Mouse (Mus musculus) neural tube, embryonic 12.5 days (tissue): ENCODE results near the gene Bcl11a. TPM values are rescaled to one million over a fixed set of nuclear protein-coding genes. Genes with fewer than 3 reads are reported as not detected.

Experiments
- ATAC-seq: fragments of 200-750 bp; cut with Nextera tagmentation; 2 replicates; pipeline ENCODE4 v1.8.0; 2017; ENCODE audit warnings: low read depth, mild to moderate bottlenecking, moderate TSS enrichment, moderate library complexity; ENCODE audit not compliant: low FRiP score
- H3K27ac ChIP-seq: fragments of 300-500 bp; sonication (generic); 2 replicates; pipeline ENCODE4 v1.5.1; 2016
- H3K27me3 ChIP-seq: fragments of 300-500 bp; sonication (generic); replicated peaks from 2 replicates; pipeline ENCODE4 v1.6.1; 2016; ENCODE audit warnings: mild to moderate bottlenecking
- H3K36me3 ChIP-seq: fragments of 300-500 bp; sonication (generic); 2 replicates; pipeline ENCODE4 v1.6.1; 2016; ENCODE audit warnings: mild to moderate bottlenecking
- H3K4me1 ChIP-seq: fragments of 300-500 bp; sonication (generic); 2 replicates; pipeline ENCODE4 v1.6.1; 2016
- H3K4me2 ChIP-seq: fragments of 300-500 bp; sonication (generic); replicated peaks from 2 replicates; pipeline ENCODE4 v1.6.1; 2016; ENCODE audit warnings: mild to moderate bottlenecking
- H3K4me3 ChIP-seq: fragments of 300-500 bp; sonication (generic); 2 replicates; pipeline ENCODE4 v1.5.1; 2016
- H3K9ac ChIP-seq: fragments of 300-500 bp; sonication (generic); 2 replicates; pipeline ENCODE4 v1.6.1; 2016; ENCODE audit warnings: mild to moderate bottlenecking
- H3K9me3 ChIP-seq: fragments of 300-500 bp; sonication (generic); 2 replicates; pipeline ENCODE4 v1.6.1; 2016; ENCODE audit warnings: mild to moderate bottlenecking
- WGBS: fragments of 180-500 bp; shearing (Covaris S2); methylation state at CpG from one replicate; pipeline ENCODE4 v1.1.7; 2016; 5-methylcytosine and 5-hydroxymethylcytosine counted together
- polyA plus RNA-seq: library from polyadenylated mRNA; unstranded; fragments of >200 nt; fragmentation: Nextera tagmentation; extraction: Ambion mirVana; gene quantifications from 2 replicates; pipeline ENCODE4 v1.2.1, GENCODE M21; 2016

Bcl11a gene
- polyA plus RNA-seq, 1 experiment from 2014 or later = 96.6 TPM

DNA sequence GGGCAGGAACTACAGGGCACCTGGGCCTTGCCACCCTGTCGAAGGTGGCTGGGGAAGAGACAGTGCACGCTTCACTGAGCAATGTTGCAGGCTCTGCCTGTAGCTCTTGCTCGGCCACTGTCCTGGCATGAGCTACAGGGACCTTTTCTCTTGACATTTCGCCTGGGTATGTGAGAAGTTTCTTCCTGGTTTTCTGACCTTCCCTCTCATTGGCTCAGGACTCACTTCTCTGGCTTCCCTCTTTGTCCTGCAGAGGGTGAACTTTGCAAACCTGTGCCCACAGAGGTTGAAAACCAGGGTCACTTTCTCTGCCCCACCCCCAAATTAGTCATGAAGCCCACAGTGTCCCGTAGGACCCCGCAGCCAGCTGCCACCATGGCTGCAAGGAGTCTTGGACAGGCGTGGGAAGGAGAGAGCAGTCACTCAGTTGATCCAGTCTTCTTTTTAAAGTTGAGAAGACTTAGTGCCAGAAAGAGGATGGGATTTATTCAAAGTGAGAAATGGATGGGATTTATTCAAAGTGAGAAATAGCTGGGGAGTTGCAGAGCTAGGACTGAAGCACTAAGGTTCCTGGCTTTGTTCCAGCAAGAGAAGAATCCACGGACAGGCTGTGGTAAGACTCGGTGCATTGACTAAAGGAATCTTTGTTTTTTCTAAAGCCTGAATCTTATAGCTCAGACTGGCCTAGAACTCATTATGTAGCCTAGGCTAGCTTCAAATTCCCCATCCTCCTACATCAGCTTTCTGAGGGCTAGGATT lies 71.8 kb downstream of the Bcl11a start:
- H3K4me1 ChIP-seq = peaks cover 46% of the 10 kb centered on the region
- H3K4me2 ChIP-seq = no peak overlapping the region
- 72% methylated on average over 9 of the region's 9 CpGs for WGBS
- H3K27me3 ChIP-seq = no peaks in the 10 kb centered on the region
- no peak for ATAC-seq
- H3K9ac ChIP-seq = no peak overlapping the region
- no peaks in the 10 kb centered on the region for H3K9me3 ChIP-seq
- peaks cover 12% of the 10 kb centered on the region; the same call in 1 of the 2 replicates for H3K36me3 ChIP-seq
- H3K4me3 ChIP-seq = no peak overlapping the region
- no peak overlapping the region for H3K27ac ChIP-seq

DNA sequence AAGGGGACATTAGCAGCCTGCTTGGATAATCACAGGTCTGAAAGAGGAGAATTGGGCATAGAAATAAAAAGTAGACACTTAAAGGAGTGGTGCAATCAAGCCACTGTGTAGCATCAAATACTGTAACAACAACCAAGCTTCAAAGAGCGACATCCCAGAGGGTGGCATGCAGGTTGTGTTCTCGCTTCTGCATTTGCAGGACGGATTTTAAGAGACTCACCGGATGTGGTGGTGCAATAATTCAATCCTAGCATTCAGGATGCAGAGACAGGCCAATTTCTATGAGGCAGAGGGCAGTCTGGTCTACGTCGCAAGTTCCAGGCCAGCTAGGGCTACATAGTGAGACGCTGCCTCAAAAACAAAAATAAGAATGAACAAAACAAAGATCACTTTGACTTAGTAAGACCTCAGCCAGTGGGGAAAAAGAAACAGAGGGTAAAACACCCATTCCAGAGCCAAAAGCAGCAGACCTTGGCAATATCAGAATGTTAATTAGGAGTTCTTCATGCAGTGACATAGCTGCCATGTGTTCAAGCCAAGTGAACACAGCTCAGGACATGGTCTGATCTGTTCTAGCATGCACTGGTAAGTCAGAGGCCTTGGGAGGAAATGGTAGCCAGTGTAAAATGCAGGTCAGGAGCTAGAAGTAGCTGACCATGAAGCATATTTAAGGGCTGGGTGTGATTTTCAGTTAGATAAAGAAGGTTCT lies 74.4 kb downstream of the Bcl11a start:
- no peak overlapping the region for H3K4me3 ChIP-seq
- no peak overlapping the region for H3K9ac ChIP-seq
- no peak overlapping the region for H3K27ac ChIP-seq
- WGBS = 85% methylated on average over 7 of the region's 7 CpGs
- peaks cover 32% of the 10 kb centered on the region for H3K4me1 ChIP-seq
- no peak for ATAC-seq
- no peaks in the 10 kb centered on the region for H3K9me3 ChIP-seq
- H3K27me3 ChIP-seq = no peaks in the 10 kb centered on the region
- no peak overlapping the region for H3K4me2 ChIP-seq
- H3K36me3 ChIP-seq = peaks cover 12% of the 10 kb centered on the region

DNA sequence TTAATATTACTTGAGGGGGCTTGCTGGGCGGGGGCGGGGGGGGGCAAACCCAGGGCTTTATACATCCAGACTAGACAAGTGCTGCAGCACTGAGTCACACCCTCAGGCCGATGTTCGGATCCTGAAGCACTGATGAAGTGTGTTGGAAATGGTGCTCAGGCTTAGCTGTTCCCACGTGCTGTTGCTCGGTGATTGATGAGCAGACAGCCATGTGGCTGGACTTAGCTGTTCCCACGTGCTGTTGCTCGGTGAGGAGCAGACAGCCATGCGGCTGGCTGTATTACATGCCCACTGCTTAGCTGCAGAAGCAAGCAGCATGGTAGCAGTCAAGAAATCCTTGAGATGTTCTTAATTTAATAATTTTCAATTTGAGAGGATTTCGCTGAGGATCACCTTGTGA lies 75.2 kb downstream of the Bcl11a start:
- Histone ChIP-seq H3K9ac (no peak overlapping the region), H3K36me3 (peaks cover 12% of the 10 kb centered on the region), H3K27me3 (no peaks in the 10 kb centered on the region), H3K4me1 (peaks cover 34% of the 10 kb centered on the region), H3K27ac (no peak overlapping the region), H3K4me3 (no peak overlapping the region), H3K9me3 (no peaks in the 10 kb centered on the region), H3K4me2 (no peak overlapping the region)
- WGBS = 37% methylated on average over 10 of the region's 10 CpGs
- ATAC-seq = peak; percentile 83

DNA sequence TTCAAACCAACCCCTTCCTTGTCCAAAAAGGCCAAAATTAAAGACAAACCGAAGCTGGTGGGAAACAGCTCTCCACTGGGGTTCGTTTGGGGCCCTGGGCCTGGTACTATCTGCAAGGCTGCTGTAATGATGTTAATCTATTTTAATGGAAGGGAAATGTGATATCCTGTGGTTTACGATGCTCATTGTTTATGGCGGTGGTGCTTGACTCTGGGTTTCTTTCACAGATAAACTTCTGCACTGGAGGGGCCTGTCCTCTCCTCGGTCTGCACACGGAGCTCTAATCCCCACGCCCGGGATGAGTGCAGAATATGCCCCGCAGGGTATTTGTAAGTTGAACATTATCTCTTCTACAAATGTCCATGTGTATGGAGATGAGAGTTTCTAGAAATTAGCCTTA lies 80.2 kb downstream of the Bcl11a start:
- H3K4me2 ChIP-seq = no peak overlapping the region
- no peak overlapping the region for H3K9ac ChIP-seq
- 50% methylated on average over 9 of the region's 9 CpGs for WGBS
- H3K4me3 ChIP-seq = no peak overlapping the region
- no peaks in the 10 kb centered on the region for H3K9me3 ChIP-seq
- H3K27ac ChIP-seq = no peak overlapping the region
- ATAC-seq = no peak
- no peaks in the 10 kb centered on the region for H3K27me3 ChIP-seq
- H3K36me3 ChIP-seq = peaks cover 12% of the 10 kb centered on the region
- peaks cover 39% of the 10 kb centered on the region for H3K4me1 ChIP-seq

DNA sequence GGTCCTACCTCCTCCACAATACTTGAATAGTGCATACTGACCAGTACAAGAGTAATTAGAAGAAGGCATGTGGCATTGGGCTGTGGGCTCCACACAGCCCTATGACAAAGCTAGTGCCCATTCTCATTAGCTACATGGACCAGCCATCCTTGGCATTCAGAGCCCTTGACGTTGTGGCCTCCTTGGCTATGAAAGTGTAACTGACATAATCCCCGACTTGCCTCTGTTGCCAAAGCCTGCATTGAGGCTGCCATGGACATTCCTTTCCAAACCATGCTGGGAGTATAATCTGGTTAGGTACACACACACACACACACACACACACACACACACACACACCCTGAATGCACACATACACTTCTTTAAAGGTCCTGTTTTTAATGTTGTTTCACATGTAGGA lies 81.8 kb downstream of the Bcl11a start:
- Histone ChIP-seq H3K9me3 (no peaks in the 10 kb centered on the region), H3K36me3 (peaks cover 21% of the 10 kb centered on the region), H3K4me1 (peaks cover 24% of the 10 kb centered on the region), H3K27me3 (no peaks in the 10 kb centered on the region), H3K9ac (no peak overlapping the region), H3K27ac (no peak overlapping the region), H3K4me2 (no peak overlapping the region), H3K4me3 (no peak overlapping the region)
- 86% methylated on average over 2 of the region's 2 CpGs for WGBS
- ATAC-seq = no peak

DNA sequence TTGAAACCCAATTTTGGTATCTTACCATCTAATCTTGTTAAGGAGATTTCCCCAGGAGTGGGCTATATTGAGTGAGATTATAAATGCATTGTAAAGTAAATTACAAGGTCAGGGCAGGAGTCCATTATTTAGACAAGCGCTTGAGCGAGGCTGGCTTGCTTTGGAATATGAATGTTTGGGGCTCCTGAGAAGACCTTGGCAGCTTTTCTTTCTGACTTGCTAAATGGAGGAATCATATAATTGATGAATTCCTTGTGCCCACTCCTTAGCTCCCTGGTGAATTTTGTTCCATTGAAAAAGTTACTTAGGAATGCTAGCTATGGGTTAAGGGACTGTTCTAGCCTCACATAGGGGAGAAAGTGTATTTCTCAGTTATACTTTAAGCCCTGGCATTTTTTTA lies 83.6 kb downstream of the Bcl11a start:
- H3K27me3 ChIP-seq = no peaks in the 10 kb centered on the region
- 73% methylated on average over 2 of the region's 2 CpGs for WGBS
- ATAC-seq = no peak
- no peak overlapping the region for H3K4me3 ChIP-seq
- H3K4me1 ChIP-seq = peaks cover 24% of the 10 kb centered on the region
- H3K27ac ChIP-seq = no peak overlapping the region
- no peak overlapping the region for H3K4me2 ChIP-seq
- H3K9ac ChIP-seq = no peak overlapping the region
- H3K9me3 ChIP-seq = no peaks in the 10 kb centered on the region
- peaks cover 25% of the 10 kb centered on the region for H3K36me3 ChIP-seq

DNA sequence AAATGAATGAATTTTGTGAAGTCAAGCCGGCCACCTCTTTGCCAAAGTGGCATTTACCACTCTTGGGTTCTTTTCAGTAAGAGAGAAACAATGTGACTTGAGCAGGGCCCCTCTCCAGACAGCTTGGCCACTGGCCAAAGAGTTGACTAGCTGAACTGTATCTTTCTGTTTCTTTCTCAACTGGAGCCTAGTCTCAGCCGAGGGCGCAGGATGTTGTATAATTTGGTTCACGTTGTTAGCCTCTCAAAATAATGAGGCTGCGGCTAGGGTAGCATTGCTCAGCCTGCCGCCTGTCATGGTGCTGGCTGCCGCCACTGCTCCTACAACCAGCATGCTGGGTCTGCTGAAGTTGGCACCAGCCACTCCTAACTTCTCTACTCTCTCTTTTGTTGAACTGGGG lies 84.2 kb downstream of the Bcl11a start:
- Histone ChIP-seq H3K9me3 (no peaks in the 10 kb centered on the region), H3K4me1 (peaks cover 24% of the 10 kb centered on the region)
- ATAC-seq = peak; percentile 64

DNA sequence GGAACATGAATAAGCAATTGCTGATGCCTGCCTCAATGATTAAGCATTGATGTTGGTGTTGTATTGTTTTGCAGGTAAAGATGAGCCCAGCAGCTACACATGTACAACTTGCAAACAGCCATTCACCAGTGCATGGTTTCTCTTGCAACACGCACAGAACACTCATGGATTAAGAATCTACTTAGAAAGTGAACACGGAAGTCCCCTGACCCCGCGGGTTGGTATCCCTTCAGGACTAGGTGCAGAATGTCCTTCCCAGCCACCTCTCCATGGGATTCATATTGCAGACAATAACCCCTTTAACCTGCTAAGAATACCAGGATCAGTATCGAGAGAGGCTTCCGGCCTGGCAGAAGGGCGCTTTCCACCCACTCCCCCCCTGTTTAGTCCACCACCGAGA lies 85.2 kb downstream of the Bcl11a start:
- Histone ChIP-seq H3K4me2 (no peak overlapping the region), H3K4me3 (no peak overlapping the region), H3K27ac (no peak overlapping the region), H3K9ac (no peak overlapping the region), H3K36me3 (peaks cover 25% of the 10 kb centered on the region), H3K4me1 (peaks cover 21% of the 10 kb centered on the region), H3K27me3 (no peaks in the 10 kb centered on the region), H3K9me3 (no peaks in the 10 kb centered on the region)
- 95% methylated on average over 8 of the region's 8 CpGs for WGBS
- no peak for ATAC-seq

More for the DNA sequence above, 84.2 kb downstream of the Bcl11a start:
- 48% methylated on average over 7 of the region's 7 CpGs for WGBS
- no peaks in the 10 kb centered on the region for H3K27me3 ChIP-seq
- no peak overlapping the region for H3K27ac ChIP-seq
- peaks cover 25% of the 10 kb centered on the region for H3K36me3 ChIP-seq
- no peak overlapping the region for H3K4me2 ChIP-seq
- H3K9ac ChIP-seq = no peak overlapping the region
- H3K4me3 ChIP-seq = no peak overlapping the region

DNA sequence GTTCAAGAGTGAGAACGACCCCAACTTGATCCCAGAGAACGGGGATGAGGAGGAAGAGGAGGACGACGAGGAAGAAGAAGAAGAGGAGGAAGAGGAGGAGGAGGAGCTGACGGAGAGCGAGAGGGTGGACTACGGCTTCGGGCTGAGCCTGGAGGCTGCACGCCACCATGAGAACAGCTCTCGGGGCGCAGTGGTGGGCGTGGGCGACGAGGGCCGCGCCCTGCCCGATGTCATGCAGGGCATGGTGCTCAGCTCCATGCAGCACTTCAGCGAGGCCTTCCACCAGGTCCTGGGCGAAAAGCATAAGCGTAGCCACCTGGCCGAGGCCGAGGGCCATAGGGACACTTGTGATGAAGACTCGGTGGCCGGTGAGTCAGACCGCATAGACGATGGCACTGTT lies 86.2 kb downstream of the Bcl11a start:
- WGBS = 97% methylated on average over 26 of the region's 26 CpGs
- H3K27me3 ChIP-seq = no peaks in the 10 kb centered on the region
- H3K36me3 ChIP-seq = peaks cover 25% of the 10 kb centered on the region
- ATAC-seq = no peak
- H3K4me2 ChIP-seq = no peak overlapping the region
- no peak overlapping the region for H3K27ac ChIP-seq
- H3K9ac ChIP-seq = no peak overlapping the region
- H3K4me3 ChIP-seq = no peak overlapping the region
- H3K9me3 ChIP-seq = no peaks in the 10 kb centered on the region
- peaks cover 21% of the 10 kb centered on the region for H3K4me1 ChIP-seq

DNA sequence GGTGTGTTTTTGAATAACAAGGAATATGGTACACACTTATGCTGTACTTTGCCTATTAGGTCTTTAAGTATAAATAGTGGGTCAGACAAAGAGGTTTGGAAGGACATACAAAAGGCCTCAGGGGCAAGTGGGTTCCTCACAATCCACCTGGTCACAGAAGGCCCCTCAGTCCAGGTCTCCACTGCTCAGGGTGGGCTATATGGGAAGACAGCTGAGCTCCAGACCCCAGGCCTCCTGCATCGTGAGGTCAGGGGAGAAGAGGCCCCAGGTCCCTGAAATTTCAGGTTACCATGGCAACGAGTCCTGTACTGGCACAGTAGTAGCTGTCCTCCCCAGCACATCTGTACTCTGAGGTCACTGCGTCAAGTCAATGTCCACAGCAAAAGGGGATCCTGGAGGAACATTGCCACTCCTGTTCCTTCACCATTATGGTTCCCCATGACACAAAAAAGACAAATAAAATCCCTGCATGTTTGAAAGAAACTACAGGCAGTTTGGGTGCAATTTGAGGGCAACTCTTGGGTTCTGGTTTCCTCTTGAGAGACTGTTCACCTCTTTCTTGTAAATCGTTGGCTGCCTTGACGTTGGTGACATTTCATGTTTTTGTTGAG lies 93.9 kb downstream of the Bcl11a start:
- no peak overlapping the region for H3K4me3 ChIP-seq
- no peak overlapping the region for H3K9ac ChIP-seq
- H3K4me1 ChIP-seq = no peaks in the 10 kb centered on the region
- peaks cover 10% of the 10 kb centered on the region for H3K36me3 ChIP-seq
- H3K27ac ChIP-seq = no peak overlapping the region
- WGBS = 69% methylated on average over 5 of the region's 5 CpGs
- no peaks in the 10 kb centered on the region for H3K9me3 ChIP-seq
- no peak overlapping the region for H3K4me2 ChIP-seq
- no peaks in the 10 kb centered on the region for H3K27me3 ChIP-seq
- no peak for ATAC-seq

DNA sequence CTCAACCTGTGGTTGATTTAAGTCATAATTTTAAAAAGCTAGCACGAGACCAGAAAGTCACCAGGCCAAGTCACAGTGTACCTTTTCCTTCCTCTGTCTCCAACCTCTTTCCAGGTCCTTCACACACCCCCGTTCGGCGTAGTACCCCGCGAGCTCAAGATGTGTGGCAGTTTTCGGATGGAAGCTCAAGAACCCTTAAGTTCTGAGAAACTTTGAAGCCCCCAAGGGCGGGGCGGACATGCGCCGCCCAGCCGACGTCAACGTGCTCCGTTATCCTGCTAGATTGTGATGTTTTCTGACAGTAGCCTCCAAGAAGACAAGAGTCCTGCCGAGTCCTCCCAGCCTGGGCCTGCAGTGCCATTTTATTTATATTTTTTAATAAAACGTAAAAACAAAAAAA lies 94.7 kb downstream of the Bcl11a start:
- H3K36me3 ChIP-seq = peaks cover 10% of the 10 kb centered on the region
- no peak overlapping the region for H3K27ac ChIP-seq
- no peak overlapping the region for H3K9ac ChIP-seq
- no peak for ATAC-seq
- WGBS = 95% methylated on average over 17 of the region's 17 CpGs
- no peak overlapping the region for H3K4me2 ChIP-seq
- H3K4me1 ChIP-seq = no peaks in the 10 kb centered on the region
- no peaks in the 10 kb centered on the region for H3K27me3 ChIP-seq
- no peak overlapping the region for H3K4me3 ChIP-seq
- no peaks in the 10 kb centered on the region for H3K9me3 ChIP-seq

DNA sequence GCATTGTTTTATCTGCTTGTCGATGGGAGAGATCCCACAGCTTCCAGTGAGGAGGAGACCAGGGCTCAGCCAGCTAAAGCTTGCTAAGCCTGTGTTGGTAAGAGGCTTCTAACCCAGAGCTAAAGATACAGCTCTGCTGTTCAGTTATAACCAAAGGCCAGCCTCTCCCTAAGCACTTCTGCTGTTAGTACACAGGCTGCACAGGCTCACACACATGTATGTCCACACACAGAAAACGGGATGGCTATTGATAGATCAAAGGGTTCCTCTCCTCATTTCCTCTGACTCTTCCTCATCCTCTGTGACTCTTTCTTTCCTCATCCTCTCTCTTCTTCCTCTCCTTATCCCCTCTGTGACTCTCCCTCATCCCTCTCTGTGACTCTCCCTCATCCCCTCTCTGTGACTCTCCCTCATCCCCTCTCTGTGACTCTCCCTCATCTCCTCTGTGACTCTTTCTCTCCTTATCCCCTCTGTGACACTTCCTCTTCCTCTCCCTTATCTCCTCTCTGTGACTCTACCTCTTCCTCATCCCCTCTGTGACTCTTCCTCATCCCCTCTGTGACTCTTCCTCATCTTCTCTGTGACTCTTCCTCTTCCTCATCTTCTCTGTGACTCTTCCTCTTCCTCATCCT lies 96.4 kb downstream of the Bcl11a start:
- Histone ChIP-seq H3K4me3 (no peak overlapping the region), H3K4me1 (no peaks in the 10 kb centered on the region), H3K36me3 (peaks cover 10% of the 10 kb centered on the region), H3K9me3 (no peaks in the 10 kb centered on the region), H3K27me3 (no peaks in the 10 kb centered on the region), H3K9ac (no peak overlapping the region), H3K27ac (no peak overlapping the region), H3K4me2 (no peak overlapping the region)
- no peak for ATAC-seq
- 89% methylated on average over 2 of the region's 2 CpGs for WGBS
